Mouse (Mus musculus) kidney, postnatal 25 days (tissue): Measurements from ENCODE around the gene Cenpm.
A peak's percentile ranks its signal among the peaks of the same experiment; 100 is the strongest.

Experiments used
- DNase-seq, 2 experiments: peaks; one replicate each; pipeline ENCODE4 v3.0.0; 2021; ENCODE audit warnings: mixed read lengths in 2 of 2

The Cenpm gene

GRCm38 (mm10) chr15:82212752-82213063, 31.8 kb downstream of the Cenpm start, which contains the start of gene Shisa8:
Gene Shisa8, minus strand, starts transcription at chr15:82212815.
- no peak for DNase-seq

- DNase-seq = no peak
Observed at GRCm38 (mm10) chr15:82211911-82212751, 32.4 kb downstream of the Cenpm start.

- DNase-seq = no peak
Observed at GRCm38 (mm10) chr15:82211281-82211680, 33.3 kb downstream of the Cenpm start.

GRCm38 (mm10) chr15:82210801-82211200, 33.7 kb downstream of the Cenpm start:
- no peak for DNase-seq

- DNase-seq = no peak
Observed at GRCm38 (mm10) chr15:82209295-82210050, 35.1 kb downstream of the Cenpm start.

GRCm38 (mm10) chr15:82208307-82208706, 36.2 kb downstream of the Cenpm start:
- no peak for DNase-seq

GRCm38 (mm10) chr15:82207504-82208219, 36.9 kb downstream of the Cenpm start:
- DNase-seq = no peak

- no peak for DNase-seq
Observed at GRCm38 (mm10) chr15:82207105-82207459, 37.5 kb downstream of the Cenpm start.

GRCm38 (mm10) chr15:82206365-82207104, 38.0 kb downstream of the Cenpm start:
- DNase-seq = peak in 1 of 2 experiments; percentile 18

- no peak for DNase-seq
Observed at GRCm38 (mm10) chr15:82204680-82205371, 39.7 kb downstream of the Cenpm start.

GRCm38 (mm10) chr15:82203611-82204351, 40.8 kb downstream of the Cenpm start:
- no peak for DNase-seq

- no peak for DNase-seq
Observed at GRCm38 (mm10) chr15:82203090-82203489, 41.5 kb downstream of the Cenpm start.

- DNase-seq = no peak
Observed at GRCm38 (mm10) chr15:82202086-82202485, 42.5 kb downstream of the Cenpm start.

- DNase-seq = peak in 1 of 2 experiments; percentile 18
Observed at GRCm38 (mm10) chr15:82199546-82199945, 45.0 kb downstream of the Cenpm start.

GRCm38 (mm10) chr15:82198342-82198741, 46.2 kb downstream of the Cenpm start:
- no peak for DNase-seq

- DNase-seq = no peak
Observed at GRCm38 (mm10) chr15:82197937-82198336, 46.6 kb downstream of the Cenpm start.

- no peak for DNase-seq
Observed at GRCm38 (mm10) chr15:82197246-82197750, 47.2 kb downstream of the Cenpm start.

GRCm38 (mm10) chr15:82196300-82196699, 48.2 kb downstream of the Cenpm start:
- DNase-seq = no peak

- no peak for DNase-seq
Observed at GRCm38 (mm10) chr15:82192617-82193016, 51.9 kb downstream of the Cenpm start.

GRCm38 (mm10) chr15:82188481-82189240, 55.9 kb downstream of the Cenpm start:
- DNase-seq = peak in 1 of 2 experiments; percentile 72
